Mouse (Mus musculus): ENCODE results near the gene Fbxw10. TPM values are rescaled to one million over a fixed set of nuclear protein-coding genes. Genes with fewer than 3 reads are reported as not detected.

The Fbxw10 gene
- total RNA-seq, 2 experiments from 2014 or later: 1.9 to 2.6 TPM

DNA sequence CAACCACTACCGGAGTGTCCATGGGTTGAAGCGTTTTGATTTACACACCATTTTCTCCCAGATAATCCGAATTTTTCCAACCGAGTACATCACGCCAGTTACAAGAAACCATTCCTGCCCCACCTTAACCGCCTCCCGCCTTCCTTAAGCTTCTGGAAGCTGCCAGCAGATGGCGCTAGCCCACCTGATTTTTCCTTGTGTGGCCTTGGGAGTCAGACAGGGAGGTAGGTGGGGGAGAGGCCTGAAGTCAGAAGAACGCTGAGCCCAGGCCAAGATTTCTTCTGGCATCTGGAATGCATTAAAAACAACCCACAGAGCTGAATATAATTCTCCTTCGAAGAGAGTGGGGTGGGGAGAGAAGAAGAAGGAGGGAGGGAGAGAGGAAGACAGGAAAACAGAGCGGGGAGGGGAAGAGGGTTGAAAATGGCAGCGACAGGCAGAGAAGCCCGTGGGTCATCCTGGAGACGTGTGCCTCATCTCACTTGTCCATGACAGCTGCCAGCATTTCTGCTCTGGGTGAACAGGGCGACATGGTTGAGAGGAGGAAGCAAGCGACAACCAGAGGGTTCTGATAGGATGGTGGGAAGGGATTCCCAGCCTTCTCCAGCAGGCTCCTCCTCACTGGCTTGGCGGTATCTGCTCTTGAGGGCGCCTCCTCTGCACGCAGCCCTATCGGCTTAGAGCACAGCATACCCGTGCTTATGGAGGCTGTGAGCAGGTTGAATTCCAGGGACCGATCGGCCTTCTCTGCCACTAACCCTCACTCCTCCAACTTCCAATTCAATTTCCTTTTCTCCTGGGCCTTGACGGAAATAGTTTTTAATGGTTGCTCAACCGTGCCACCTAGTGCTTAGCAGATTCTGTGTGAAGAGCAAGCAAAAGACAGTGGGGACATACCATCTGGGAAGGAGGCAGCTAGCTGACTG is 74.4 kb downstream of the Fbxw10 start:
- Histone ChIP-seq H3K27ac (peak overlapping the region; percentile 87), H3K4me3 (peak overlapping the region; percentile 46)
- peak; percentile 86 for TF ChIP-seq CTCF (conservative IDR thresholded peaks at IDR 0.05)
- peak; percentile 91 to 95 for DNase-seq (ENCODE audit: low spot score in 2 of 2)

DNA sequence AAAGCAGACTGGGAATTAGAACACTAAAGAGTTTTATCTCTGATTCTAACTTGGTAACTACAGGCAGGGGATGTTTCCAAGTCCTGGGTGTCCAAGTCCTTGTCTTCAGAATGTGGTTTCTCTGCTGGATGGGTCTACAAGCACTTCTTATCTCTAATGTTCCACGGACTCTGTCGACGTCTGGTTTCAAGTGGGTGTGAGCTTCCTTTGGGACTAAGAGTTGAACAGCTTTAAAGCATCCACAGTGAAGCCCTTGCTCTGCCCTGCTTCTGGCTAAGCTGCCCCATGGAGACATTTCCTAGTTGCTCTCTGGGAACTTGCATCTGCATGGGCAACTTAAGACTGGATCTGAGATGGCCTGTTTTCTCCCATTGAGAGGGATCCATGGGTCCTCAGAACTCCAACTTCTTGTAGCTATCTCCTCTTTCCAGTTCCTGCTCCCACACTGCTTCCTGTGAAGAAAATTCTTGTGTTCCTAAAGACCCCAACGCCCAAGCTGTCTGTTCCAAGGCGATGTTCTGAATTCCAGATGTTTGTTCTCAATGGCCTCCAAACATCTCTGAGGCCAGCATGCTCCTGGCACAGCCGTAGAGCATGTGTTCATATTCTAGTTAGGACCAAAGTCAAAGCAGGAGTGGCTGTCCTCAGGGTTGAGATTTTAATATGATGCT is 77.4 kb downstream of the Fbxw10 start:
- no peak for DNase-seq (ENCODE audit: low spot score in 2 of 2)
- Histone ChIP-seq H3K4me3 (no peak overlapping the region), H3K27ac (no peak overlapping the region)
- TF ChIP-seq CTCF (conservative IDR thresholded peaks at IDR 0.05): no peak

Other genes with a start within 250 kb of the Fbxw10 start
- 1 to 10 TPM; 7.3 to 7.6 TPM for gene Lrrc75a, start 198.5 kb upstream of the Fbxw10 start, total RNA-seq (2021)
- 10 to 100 TPM; 15.8 to 16.5 TPM for gene Mmgt2, start 198.4 kb upstream of the Fbxw10 start, total RNA-seq (2021)
- gene Zfp287, start 115.2 kb upstream of the Fbxw10 start, total RNA-seq (2021): 10 to 100 TPM; 17.2 to 18.8 TPM
- gene Gm10428, start 94.0 kb upstream of the Fbxw10 start, total RNA-seq (2021): not detected
- gene Zfp286, start 57.6 kb upstream of the Fbxw10 start, total RNA-seq (2021): 10 to 100 TPM; 24.3 to 33.1 TPM
- gene Trim16, start 26.8 kb upstream of the Fbxw10 start, total RNA-seq (2021): 1 to 10 TPM; 1.4 to 1.6 TPM
- 10 to 100 TPM; 27.6 to 30.5 TPM for gene Tvp23b, start 32.4 kb downstream of the Fbxw10 start, total RNA-seq (2021)
- gene Cdrt4, start 104.1 kb downstream of the Fbxw10 start, total RNA-seq (2021): not detected
- under 1 TPM in 1 of 2 experiments, not detected in 1; 0.20 TPM for gene Tekt3, start 214.6 kb downstream of the Fbxw10 start, total RNA-seq (2021)

All from layer of hippocampus, adult 2 months (tissue).